Mouse (Mus musculus): ENCODE data around the gene B3gnt9. TPM values are rescaled to one million over a fixed set of nuclear protein-coding genes. Genes with fewer than 3 reads are reported as not detected.
A peak's percentile ranks its signal among the peaks of the same experiment; 100 is the strongest.

B3gnt9 gene
- polyA plus RNA-seq, 1 experiment from 2014 or later: 3.2 TPM

- ATAC-seq (ENCODE audit: low read depth) (no peak), DNase-seq (no peak)
- WGBS (ENCODE audit: insufficient replicate concordance): 71% methylated on average over 12 of the region's 12 CpGs
- Histone ChIP-seq H3K36me3 (peaks cover 28% of the 10 kb centered on the region), H3K9me3 (replicated peaks) (no peaks in the 10 kb centered on the region), H3K4me3 (replicated peaks) (no peak overlapping the region), H3K4me1 (replicated peaks) (peaks cover 46% of the 10 kb centered on the region), H3K4me2 (no peak overlapping the region), H3K27me3 (no peaks in the 10 kb centered on the region), H3K27ac (no peak overlapping the region), H3K9ac (no peak overlapping the region)
Measured at GRCm38 (mm10) chr8:105231503-105232320, 23.2 kb downstream of the B3gnt9 start.

DNA sequence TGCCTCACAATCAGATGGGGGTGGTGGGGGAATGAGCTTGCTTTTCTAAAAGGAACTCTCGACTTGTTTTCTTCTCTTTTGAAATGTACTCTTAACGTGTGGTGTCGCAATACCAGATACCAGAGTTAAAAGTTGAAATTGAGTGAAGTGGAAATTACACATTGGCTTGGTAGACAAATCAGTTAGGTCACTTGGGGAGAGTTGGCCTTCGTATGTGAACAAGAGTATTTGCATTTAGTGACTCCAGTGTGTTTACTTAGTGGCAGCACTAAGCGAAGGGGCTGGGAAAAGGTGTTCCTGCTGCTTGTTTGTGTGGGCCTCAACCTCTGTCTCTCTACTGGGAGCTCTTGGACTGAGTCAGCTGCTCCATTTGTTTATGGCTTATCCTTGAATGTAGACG lies 29.0 kb downstream of the B3gnt9 start:
- no peaks in the 10 kb centered on the region for H3K9me3 ChIP-seq (replicated peaks)
- DNase-seq (peak; percentile 4), ATAC-seq (ENCODE audit: low read depth) (no peak)
- H3K27me3 ChIP-seq: no peaks in the 10 kb centered on the region
- H3K4me2 ChIP-seq: peak overlapping the region; percentile 82
- H3K4me3 ChIP-seq (replicated peaks): peak overlapping the region; percentile 91
- H3K4me1 ChIP-seq (replicated peaks): peaks cover 34% of the 10 kb centered on the region
- H3K27ac ChIP-seq: peak overlapping the region; percentile 89
- H3K36me3 ChIP-seq: no peaks in the 10 kb centered on the region
- H3K9ac ChIP-seq: peak overlapping the region; percentile 94
- 12% methylated on average over 6 of the region's 6 CpGs for WGBS (ENCODE audit: insufficient replicate concordance)

- DNase-seq: no peak
- H3K36me3 ChIP-seq: no peaks in the 10 kb centered on the region
- ATAC-seq (ENCODE audit: low read depth): no peak
- under 1% methylated on average over 27 of the region's 27 CpGs for WGBS (ENCODE audit: insufficient replicate concordance)
- no peaks in the 10 kb centered on the region for H3K9me3 ChIP-seq (replicated peaks)
- peak overlapping the region; percentile 94 for H3K9ac ChIP-seq
- peak overlapping the region; percentile 91 for H3K4me3 ChIP-seq (replicated peaks)
- no peaks in the 10 kb centered on the region for H3K27me3 ChIP-seq
- peak overlapping the region; percentile 89 for H3K27ac ChIP-seq
- H3K4me1 ChIP-seq (replicated peaks): peaks cover 34% of the 10 kb centered on the region
- peak overlapping the region; percentile 82 for H3K4me2 ChIP-seq
Measured at GRCm38 (mm10) chr8:105225272-105225593, 29.7 kb downstream of the B3gnt9 start.

DNA sequence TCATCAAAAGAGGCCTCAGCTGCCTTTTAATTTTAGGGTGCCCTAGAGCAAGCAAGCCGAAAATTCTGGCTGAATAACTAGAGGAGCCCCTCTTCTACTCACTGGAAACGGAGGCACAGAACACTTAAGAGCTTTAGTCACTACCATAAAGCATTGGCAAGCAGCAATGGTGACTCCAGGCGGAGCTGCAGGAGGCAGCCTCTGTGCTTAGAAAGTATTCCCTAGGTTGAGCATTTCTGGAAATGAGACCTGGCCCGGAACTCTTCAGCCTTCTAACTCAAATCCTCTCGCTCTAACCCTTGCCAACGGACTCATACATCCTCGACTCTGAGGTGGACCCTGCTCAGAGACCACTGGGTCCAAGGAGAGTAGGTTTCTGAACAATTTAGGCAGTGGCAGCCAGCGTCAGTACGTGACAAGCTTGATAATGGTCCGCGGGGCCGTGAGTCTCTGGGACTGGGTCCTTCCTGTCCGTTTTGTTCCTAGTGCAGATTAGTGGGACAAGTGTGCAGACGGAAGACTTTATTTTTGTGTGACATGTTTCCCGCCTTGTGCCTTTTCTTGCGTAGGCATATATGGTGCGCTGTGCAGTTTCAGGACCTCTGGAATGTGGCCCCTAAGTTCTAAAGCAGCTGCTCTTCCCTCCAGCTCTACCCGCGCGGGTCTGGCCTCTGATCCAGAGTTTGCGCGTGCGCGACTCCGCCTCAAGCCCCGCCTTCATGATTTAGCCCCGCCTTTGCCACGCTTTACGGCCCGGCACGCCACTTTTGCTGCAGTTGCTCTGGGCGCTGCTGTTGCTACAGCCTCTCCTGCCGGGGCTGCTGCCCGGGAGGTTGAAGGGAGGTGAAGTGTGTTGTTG lies 30.3 kb downstream of the B3gnt9 start, which contains the start of gene D230025D16Rik:
TSS of gene D230025D16Rik (plus strand) at position 733 of the 859 bp plus-strand sequence.
- H3K9me3 ChIP-seq (replicated peaks): no peaks in the 10 kb centered on the region
- H3K9ac ChIP-seq: peak within 1 kb of the TSS; percentile 94
- peak within 1 kb of the TSS; percentile 89 for H3K27ac ChIP-seq
- ATAC-seq (ENCODE audit: low read depth) (peak; percentile 91), DNase-seq (peak; percentile 96)
- H3K4me2 ChIP-seq: peak within 1 kb of the TSS; percentile 82
- H3K27me3 ChIP-seq: no peaks in the 10 kb centered on the region
- peaks cover 34% of the 10 kb centered on the region for H3K4me1 ChIP-seq (replicated peaks)
- H3K4me3 ChIP-seq (replicated peaks): peak within 1 kb of the TSS; percentile 91
- H3K36me3 ChIP-seq: no peaks in the 10 kb centered on the region
- WGBS (ENCODE audit: insufficient replicate concordance): 5% methylated on average over 34 of the region's 34 CpGs

DNA sequence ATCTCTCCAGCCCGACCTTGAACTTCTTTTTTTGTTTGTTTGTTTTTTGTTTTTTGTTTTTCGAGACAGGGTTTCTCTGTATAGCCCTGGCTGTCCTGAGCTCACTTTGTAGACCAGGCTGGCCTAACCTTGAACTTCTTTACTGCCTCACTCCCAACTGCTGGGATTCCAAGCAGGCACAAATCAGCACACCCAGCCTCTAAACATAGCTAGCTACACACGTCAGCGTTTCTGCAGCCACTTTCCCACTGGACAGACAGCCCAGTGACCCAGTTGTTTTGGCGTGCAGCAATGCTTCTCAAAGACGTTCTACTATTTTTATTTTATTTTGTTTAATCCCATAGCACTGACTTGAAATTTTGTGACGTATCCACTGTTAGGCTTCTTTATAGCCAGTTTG lies 31.1 kb downstream of the B3gnt9 start:
- peaks cover 34% of the 10 kb centered on the region for H3K4me1 ChIP-seq (replicated peaks)
- H3K27ac ChIP-seq: peak overlapping the region; percentile 83; the same call in 1 of the 2 replicates
- H3K36me3 ChIP-seq: no peaks in the 10 kb centered on the region
- peak overlapping the region; percentile 82 for H3K4me2 ChIP-seq
- ATAC-seq (ENCODE audit: low read depth) (no peak), DNase-seq (no peak)
- no peaks in the 10 kb centered on the region for H3K9me3 ChIP-seq (replicated peaks)
- no peak overlapping the region for H3K4me3 ChIP-seq (replicated peaks)
- no peaks in the 10 kb centered on the region for H3K27me3 ChIP-seq
- 75% methylated on average over 7 of the region's 7 CpGs for WGBS (ENCODE audit: insufficient replicate concordance)
- H3K9ac ChIP-seq: peak overlapping the region; percentile 76; the same call in 1 of the 2 replicates

GRCm38 (mm10) chr8:105217926-105218522 lies 36.9 kb downstream of the B3gnt9 start:
- H3K4me2 ChIP-seq: no peak overlapping the region
- H3K27me3 ChIP-seq: no peaks in the 10 kb centered on the region
- WGBS (ENCODE audit: insufficient replicate concordance): 59% methylated on average over 5 of the region's 5 CpGs
- no peak overlapping the region for H3K9ac ChIP-seq
- ATAC-seq (ENCODE audit: low read depth) (no peak), DNase-seq (no peak)
- H3K4me1 ChIP-seq (replicated peaks): no peaks in the 10 kb centered on the region
- no peaks in the 10 kb centered on the region for H3K9me3 ChIP-seq (replicated peaks)
- H3K36me3 ChIP-seq: no peaks in the 10 kb centered on the region
- no peak overlapping the region for H3K27ac ChIP-seq
- no peak overlapping the region for H3K4me3 ChIP-seq (replicated peaks)

DNA sequence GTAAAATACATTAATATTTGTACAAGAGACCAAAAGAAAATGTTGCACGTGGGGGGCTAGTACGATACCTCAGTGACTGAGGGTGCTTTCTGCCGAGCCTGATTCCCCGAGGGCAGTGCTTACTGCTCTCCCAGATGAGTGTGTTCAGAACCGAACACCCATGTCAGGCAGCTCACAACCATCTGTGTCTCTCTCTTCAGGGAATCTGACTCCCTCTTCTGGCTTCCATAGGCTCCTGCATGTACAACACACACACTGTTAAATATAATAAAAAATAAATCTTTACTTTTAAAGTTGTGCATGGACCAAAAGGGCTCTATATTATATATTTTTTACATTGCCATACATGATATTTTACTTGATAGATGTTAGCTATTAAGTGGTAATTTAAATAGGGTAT lies 40.8 kb downstream of the B3gnt9 start:
- DNase-seq: no peak
- WGBS (ENCODE audit: insufficient replicate concordance): 80% methylated on average over 5 of the region's 5 CpGs
- Histone ChIP-seq H3K4me2 (no peak overlapping the region), H3K4me1 (replicated peaks) (peaks cover 10% of the 10 kb centered on the region), H3K36me3 (no peaks in the 10 kb centered on the region), H3K9me3 (replicated peaks) (no peaks in the 10 kb centered on the region), H3K4me3 (replicated peaks) (no peak overlapping the region), H3K9ac (no peak overlapping the region), H3K27me3 (no peaks in the 10 kb centered on the region), H3K27ac (no peak overlapping the region)
- no peak for ATAC-seq (ENCODE audit: low read depth)

DNA sequence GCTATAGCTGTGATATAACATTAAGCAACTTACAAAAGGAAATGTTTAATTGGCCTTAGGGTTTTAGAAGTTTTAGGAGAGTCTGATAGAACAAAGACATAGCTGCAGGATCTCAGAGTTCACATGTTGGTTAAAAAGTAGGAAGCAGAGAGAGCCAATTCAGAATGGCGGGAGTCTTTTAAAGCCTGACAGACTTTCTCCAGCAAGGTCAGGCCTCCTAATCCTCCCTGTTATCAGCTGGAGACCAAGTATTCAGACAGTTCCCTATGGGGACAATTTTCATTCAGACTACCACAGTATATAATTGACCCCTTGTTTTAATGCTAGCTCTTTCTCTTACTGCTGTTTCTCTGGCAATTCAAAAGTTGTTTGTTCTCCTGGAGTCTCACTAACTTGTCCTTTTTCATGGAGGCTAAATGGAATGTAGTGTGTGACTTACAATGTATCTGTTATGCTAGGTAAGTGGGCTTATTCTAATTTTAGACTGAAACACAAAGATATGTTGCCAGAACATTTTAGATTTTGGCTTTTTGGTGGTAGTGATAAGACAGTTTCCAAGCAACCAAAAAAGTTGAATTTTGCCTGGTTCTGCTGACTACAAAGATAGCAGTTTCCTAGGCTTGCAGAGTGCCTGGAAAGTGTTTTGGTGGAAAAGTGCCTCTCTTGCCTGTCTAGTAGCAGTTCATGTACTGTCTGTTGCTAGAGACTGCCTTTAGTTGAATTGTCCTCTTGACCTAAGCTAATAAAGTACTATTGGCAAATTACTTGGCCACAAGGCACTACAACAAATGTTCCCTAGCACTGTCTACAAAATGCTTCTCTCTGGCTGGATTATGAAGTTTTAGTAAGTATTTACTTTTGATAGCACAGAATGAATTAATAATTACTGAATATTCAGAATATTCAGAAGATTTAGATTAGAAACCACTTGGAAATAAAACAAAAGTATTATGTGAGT lies 45.5 kb downstream of the B3gnt9 start:
- peaks cover 15% of the 10 kb centered on the region for H3K4me1 ChIP-seq (replicated peaks)
- no peaks in the 10 kb centered on the region for H3K9me3 ChIP-seq (replicated peaks)
- H3K4me3 ChIP-seq (replicated peaks): no peak overlapping the region
- WGBS (ENCODE audit: insufficient replicate concordance): 32% methylated on average over 1 of the region's 1 CpGs
- DNase-seq: no peak
- H3K9ac ChIP-seq: no peak overlapping the region
- no peaks in the 10 kb centered on the region for H3K27me3 ChIP-seq
- H3K36me3 ChIP-seq: no peaks in the 10 kb centered on the region
- no peak overlapping the region for H3K4me2 ChIP-seq
- H3K27ac ChIP-seq: 0 out of 2 replicates have a peak overlapping the region, but pooled peaks have one; percentile 12
- peak; percentile 57; the same call in 1 of the 2 replicates for ATAC-seq (ENCODE audit: low read depth)

GRCm38 (mm10) chr8:105207675-105208273 lies 47.2 kb downstream of the B3gnt9 start:
- H3K4me2 ChIP-seq: no peak overlapping the region
- H3K9me3 ChIP-seq (replicated peaks): no peaks in the 10 kb centered on the region
- H3K36me3 ChIP-seq: no peaks in the 10 kb centered on the region
- WGBS (ENCODE audit: insufficient replicate concordance): 40% methylated on average over 2 of the region's 2 CpGs
- no peaks in the 10 kb centered on the region for H3K27me3 ChIP-seq
- H3K4me1 ChIP-seq (replicated peaks): peaks cover 15% of the 10 kb centered on the region
- H3K9ac ChIP-seq: no peak overlapping the region
- H3K4me3 ChIP-seq (replicated peaks): no peak overlapping the region
- DNase-seq: no peak
- H3K27ac ChIP-seq: no peak overlapping the region
- ATAC-seq (ENCODE audit: low read depth): no peak

GRCm38 (mm10) chr8:105206766-105207275 lies 48.1 kb downstream of the B3gnt9 start:
- Histone ChIP-seq H3K9ac (no peak overlapping the region), H3K36me3 (no peaks in the 10 kb centered on the region), H3K27ac (no peak overlapping the region), H3K4me1 (replicated peaks) (peaks cover 15% of the 10 kb centered on the region), H3K4me2 (no peak overlapping the region), H3K9me3 (replicated peaks) (no peaks in the 10 kb centered on the region), H3K4me3 (replicated peaks) (no peak overlapping the region), H3K27me3 (no peaks in the 10 kb centered on the region)
- WGBS (ENCODE audit: insufficient replicate concordance): 65% methylated on average over 7 of the region's 7 CpGs
- DNase-seq: no peak
- no peak for ATAC-seq (ENCODE audit: low read depth)

Measured in liver, embryonic 13.5 days (tissue).